Mouse (Mus musculus) ovary, postnatal 10 days (tissue): ENCODE results near the gene Idh1.
A peak's percentile ranks its signal among the peaks of the same experiment; 100 is the strongest.
"Not testable (repeated sequence)": the region's sequence is repeated elsewhere in the genome, so short reads cannot be mapped to it uniquely, and the experiment has no call there.

Experiments used
- DNase-seq: peaks from one replicate; pipeline ENCODE4 v3.0.0; 2022; ENCODE audit warnings: low spot score

Gene Idh1

DNA sequence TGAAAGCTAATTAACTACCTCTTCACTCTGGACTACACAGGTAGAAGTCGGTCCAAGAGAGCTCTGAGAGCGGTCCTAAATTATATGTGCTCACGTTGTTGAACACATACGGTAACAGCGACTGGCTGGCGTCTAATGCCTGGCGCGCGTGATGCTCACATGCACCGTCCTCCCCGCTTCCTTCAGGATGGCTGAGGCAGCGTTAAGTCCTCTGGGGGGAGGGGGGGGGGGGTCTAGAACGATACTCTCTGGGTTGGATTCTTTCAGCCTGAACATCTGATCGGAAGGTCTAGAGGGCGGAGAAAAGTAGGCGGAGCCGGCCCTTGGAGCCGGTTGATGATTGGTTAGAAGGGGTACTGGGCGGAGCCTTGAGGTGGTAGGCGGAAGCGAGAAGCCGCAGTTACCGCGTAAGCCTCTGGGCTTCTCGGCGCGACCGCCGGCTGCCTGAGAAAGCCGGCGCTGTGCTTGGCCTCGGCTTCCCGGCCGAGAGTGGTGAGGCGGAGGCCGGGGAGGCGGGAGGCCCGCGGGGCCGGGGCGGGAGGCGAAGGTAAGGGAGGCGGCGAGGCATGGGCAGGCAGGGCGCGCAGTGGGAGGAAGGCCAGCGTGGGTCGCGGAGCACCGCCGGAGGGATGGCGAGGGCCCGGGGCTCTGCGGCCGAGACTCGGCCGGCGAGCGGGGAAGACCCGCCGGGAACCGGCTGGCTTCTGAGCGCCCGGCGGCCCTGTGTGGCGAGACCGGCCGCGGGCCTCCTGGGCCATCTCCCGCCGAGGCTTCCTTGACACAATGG, at the start of gene Idh1, which contains the start of gene Pikfyve:
Gene Idh1, minus strand, starts transcription at position 214 of the 787 bp plus-strand sequence.
Gene Pikfyve, plus strand, starts transcription at position 397 of the 787 bp plus-strand sequence.
- peak; percentile 84 for DNase-seq

DNA sequence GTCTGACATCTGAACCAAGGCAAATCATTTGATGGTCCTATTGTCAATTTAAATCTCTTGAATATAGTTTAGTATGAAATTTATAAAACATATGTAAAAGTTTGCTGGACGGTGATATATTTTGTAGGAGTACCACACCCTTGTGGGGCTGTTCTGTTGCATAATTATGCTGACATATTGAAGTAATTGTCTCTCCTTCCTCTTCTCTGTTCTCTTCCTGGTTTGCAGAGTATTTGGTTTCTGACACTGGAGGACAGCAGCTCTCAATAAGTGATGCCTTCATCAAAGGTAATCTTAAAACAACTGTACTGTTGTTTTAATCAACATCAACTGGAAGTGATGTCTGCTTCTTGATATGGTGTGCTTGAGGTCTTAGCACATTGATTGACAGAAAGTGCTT, 44.3 kb upstream of the Idh1 start:
- no peak for DNase-seq

DNA sequence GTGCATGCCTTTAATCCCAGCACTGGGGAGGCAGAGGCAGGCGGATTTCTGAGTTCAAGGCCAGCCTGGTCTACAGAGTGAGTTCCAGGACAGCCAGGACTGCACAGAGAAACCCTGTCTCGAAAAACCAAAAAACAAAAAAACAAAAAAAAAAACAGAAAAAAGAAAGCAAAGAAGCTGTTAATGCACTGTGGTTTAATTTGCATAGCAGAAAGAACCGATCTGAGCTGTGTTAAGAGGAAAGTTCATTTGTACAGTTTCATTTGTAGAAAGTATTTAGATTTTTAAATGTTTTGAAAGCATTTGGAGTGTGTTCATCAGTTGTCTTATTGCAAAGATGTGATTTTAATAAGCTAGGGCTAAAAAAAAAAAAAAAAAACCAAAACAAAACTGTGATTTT, 43.5 kb upstream of the Idh1 start:
- DNase-seq, result not testable (repeated sequence)

DNA sequence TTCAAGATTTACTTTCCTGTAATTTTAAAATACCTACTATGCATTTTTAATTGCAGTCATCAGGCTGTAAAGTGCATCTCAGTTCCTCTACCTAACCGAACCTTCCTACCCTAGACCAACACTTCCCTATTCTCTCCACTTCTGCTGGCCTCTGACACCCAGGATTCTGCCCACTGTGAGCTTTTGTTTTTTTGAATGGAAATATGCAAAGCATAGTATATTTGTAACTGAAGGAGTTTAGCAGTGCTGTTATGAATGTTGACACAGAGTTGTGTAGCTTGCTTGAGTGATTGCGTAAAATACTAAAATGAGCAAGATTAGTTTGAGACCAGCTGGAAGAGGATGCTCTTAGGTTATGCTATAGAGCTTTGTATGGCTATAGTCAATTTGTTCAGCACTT, 41.4 kb upstream of the Idh1 start:
- DNase-seq, result no peak

DNA sequence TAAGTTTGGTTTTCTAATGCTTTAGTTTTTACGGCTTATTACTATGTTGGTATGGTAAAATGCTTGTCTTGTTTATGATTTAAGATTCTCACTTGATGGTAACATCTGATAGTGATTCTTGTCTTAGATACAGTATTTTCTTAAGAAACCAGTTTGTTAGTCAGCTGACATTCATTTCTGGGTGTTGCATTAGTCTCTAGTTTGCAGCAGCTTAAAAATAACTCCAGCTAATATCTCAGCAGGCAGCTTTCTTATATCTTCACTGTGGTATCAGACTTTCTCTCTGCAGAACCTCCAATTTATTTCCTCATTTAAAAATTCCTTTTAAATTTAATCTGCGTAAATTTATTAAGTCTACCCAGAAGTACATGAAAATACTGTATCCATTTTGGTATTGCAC, 37.4 kb upstream of the Idh1 start:
- DNase-seq, result no peak

DNA sequence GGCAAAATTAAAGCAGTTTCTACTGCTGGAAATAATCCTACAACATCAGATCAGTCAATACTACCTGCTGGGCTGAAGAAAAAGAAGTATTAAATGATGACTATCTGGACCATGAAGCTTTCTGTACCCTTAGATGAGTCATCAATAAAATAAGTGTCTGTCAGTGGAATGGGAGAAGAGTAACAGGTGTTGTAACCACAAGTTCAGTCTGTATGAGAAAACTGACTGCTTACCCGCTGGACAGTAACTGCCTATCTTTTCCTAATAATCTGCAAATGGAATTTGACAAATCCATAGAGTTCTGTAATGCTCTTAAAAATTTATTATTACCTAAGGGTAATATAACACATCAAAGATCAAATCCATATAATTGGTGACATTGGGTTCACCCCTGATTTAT, 31.7 kb upstream of the Idh1 start:
- DNase-seq, result no peak

DNA sequence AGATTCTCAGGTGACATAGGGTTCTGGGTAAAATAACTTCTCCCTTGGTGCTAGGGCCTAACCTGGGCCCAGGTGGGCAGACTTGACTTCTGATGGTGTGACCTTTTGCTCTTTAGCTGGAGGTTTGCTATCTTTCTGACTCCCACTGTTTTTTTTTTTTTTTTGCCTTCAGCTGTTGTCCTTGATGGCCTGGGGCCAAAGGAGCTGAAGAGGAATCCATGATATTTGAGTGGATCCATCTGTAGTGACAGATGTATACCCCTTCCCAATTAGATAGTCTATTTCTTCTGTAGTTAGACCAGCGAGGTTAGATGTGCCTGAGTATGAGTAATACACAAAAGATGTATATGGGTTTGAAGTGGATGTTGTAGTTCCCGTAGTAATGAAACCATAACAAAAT, 31.3 kb upstream of the Idh1 start:
- no peak for DNase-seq

DNA sequence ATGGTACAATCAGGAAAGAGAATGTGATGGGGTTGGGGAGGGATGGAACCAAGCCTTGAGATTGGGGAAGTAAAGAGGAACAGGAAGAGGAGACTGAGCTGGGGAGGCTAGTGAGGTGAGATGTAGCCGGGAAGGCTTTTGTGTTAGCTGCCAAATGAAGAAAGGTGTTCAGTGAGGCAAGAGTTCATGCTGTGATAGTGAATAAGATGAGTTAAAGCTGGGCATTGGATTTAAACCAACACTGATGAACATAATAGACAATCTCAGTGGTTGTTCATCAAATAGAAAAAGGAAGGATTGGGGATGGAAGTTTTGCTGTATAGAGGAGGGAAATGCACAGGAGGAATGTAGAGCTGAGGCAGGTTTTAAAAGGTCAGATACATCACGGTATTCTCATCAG, 26.9 kb upstream of the Idh1 start:
- no peak for DNase-seq

DNA sequence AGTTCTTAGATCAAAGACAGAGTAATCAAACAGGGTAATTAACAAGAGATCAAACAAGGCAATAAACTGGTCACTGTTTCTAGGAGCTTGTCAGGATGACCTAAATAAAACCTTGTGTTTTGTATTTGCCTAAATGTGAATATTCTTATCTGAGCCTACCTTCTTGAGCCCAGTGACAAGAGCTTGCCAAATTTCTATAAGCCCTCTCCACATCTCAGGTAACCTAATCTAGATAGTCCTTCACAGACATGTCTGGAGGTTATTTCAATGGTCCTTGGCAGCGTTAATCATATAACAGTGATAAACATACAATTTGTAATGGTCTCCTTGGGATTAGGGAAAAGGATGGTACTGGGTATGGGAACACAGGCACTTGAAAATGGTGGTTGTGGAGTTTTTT, 18.0 kb upstream of the Idh1 start:
- DNase-seq, result no peak

DNA sequence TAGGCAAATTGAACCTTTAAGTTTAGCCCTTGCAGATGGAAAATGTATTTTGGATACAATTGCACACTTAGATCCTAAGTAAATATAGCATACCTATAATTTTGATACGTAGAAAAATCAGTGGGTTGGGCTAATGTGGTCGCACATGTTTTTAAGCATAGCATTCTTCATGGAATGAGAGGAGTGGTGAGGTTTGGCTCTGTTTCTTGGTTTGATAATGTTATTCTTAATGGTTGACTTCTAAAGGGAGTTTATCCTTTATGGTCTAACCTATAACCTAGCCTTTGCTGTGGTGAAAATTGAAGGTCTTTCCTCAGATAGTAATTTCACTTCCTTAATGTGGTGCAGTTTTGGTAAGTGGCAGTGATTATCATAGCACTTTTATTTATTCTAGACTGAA, 12.6 kb upstream of the Idh1 start:
- DNase-seq, result no peak

DNA sequence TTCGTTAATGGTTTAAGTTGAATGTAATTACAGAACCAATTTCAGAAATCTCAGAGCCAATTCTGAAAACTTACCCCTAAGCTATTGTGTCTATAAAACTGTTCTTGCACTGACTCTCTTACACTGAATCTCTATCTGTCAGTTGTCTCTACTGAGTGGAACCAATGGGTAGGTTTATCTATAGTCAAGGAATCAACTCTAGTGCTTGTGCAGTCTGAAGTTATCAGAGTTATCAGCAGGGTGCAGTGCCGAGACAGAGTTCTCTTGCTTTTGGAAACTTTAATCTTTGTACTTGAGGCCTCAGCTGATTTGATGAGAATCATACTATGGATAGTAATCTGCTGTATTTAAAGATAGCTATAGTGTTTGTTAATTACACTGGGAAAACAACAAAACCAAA, 12.1 kb upstream of the Idh1 start:
- DNase-seq, result no peak

DNA sequence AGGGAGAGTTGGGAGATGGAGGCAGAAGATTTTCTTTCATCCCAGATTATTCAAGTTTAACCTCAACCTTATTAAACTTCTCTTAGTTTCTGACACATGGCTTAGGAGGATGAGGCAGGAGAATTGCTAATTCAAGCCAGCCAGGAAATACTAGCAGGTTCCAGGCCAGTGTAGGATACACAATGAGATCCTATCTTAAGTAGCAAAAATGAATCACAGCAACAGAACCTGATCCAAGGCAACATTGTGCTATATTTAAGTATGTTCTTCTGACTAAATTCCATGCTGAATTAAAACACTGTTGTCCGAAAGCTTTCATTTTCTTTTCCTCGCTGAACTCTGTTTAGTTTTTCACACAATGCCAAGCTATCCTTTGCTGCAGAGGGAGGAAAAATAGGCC, 6.9 kb upstream of the Idh1 start:
- no peak for DNase-seq

DNA sequence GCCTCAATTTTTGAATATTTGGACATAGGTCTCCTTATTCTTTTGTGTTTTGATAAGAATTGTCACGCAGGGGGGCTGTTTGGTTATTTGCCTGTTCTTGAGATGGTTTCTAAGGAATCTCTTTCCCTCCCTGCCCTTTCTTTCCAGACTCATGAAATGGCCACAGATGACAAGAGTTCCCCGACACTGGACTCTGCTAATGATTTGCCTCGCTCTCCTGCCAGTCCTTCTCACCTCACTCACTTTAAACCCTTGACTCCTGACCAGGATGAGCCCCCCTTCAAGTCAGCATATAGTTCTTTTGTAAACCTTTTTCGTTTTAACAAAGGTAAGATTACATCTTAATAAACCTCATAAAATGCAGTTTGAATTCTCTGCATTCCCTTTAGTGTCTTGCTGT, 3.9 kb upstream of the Idh1 start:
- DNase-seq, result no peak

DNA sequence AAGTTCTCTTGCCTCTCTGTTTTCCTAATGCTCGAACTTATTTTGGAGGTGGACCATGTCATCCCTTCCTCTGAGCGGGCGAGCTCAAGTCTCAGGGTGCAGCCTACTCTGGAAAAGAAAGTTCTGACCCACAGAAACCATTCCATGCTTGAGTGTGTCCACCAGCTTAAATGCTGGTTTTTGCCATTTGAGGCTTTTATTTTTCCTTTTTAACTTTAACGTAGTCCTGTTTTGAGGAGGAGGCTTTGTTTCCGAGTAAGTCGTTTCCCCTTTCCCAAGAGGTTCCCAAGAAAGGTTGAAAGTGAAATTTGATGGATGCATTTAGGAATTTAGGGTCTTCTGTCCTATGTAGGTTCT, 752 bp upstream of the Idh1 start:
- no peak for DNase-seq

DNA sequence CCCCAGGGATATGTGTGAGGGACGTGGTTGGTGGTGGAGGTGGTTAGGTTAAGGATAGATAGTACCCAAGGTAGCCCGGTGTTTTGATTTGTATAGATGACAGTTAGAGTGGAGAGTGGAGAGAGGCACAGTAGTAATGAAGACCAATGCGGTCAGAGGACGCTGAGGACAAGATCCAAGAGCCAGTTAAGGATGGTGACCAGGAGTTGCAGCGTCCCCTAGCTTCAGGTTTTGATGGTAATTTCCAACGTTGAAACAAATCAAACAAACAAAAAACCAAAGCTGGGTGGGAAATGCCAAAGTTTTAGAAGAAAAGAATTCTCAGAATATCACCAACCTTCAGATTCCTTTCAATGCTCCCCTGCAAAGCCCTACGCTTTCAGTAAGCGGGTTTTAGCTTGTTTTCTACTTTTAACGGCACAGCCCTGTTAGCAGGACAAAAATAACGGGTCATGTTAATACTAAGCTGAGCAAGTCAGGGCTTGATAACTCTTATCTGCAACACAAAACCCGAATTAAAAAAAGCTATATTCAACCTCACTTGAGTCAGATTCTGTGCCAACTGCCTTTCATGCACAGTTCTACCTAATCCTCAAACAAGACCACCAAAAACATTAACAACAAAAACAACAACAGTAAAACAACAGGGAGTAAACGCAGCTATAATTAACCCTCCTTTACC, 635 bp downstream of the Idh1 start:
- no peak for DNase-seq

DNA sequence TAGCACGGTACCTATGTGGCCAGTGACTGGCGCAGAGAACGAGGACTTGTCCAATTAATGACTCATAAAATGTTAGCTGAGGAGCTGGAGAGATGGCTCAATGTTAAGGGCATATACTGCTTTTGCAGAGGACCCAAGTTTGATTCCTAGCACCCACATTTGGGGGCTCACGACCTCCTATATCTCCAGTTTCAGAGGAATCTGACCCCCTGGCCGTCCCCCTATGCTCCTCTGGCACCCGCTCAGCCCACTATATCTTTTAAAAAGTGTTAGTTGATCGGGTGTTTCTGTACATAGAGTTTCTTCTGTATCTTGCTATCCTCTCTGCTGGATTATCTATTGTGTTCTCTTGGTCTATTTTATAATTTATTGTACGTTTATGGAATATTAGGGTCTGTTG, 1.3 kb downstream of the Idh1 start:
- no peak for DNase-seq

DNA sequence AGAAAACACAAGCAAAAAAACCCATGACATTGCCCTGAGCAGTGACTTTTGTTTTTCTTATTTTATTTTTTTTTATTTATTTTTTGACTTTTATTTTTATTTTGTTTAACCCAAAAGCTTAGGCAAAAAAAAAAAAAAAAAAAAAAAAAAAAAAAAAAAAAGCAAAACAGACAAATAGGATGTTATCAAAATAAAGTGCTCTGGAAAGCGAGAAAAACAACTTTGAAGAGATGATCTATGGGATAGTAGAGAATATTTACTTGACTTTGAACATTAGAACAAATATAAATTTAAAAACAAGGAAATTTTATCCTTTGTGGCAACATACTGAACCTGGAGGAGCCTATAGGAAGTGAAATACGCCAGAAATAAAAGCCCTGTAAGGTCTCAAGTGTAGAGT, 2.3 kb downstream of the Idh1 start:
- no peak for DNase-seq

DNA sequence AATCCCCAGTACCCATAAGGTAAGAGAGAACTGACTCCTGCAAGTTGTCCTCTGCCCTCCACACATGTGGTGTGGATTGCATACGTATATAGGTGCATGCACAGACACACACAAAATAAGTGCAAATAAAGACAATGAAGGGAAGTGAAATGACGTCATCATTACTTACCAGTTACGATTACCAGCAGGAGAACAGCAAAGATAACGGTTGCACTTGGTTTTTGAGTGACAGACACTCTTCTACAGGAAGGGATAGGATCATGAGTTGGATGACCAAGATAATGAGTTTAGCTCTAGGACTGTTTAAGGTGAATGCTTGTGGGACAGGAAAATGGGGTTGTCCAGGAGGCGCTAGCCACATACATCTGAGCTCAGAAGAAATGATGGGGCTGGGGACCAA, 4.8 kb downstream of the Idh1 start:
- no peak for DNase-seq

DNA sequence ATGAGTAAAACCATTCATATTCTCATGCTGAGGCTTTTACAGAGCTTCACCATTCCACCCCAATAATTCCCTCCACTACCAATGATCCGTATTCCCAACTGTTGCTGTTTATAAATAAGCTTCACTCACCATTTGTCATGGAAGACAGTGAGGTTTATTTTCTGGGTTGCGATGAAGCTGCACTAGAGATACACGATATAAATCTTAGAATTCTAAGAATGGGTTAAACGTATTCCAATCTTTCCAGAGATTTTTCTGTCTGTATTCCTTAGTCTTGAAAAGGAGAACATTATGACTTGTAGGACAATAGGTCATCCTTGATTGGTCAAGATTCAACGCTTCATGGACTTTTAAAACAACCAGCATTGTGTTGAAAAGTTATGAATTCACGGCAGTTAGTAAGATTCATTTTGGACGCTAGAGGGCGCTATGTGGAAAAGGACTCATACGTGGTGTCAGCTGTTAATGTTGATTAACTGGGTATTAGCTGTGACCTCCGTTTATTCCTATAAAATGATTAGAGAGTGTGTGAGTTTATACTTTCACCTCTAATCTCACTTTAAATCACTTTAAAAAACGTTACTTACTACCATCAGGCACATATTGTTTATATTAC, 6.6 kb downstream of the Idh1 start:
- DNase-seq, result no peak

DNA sequence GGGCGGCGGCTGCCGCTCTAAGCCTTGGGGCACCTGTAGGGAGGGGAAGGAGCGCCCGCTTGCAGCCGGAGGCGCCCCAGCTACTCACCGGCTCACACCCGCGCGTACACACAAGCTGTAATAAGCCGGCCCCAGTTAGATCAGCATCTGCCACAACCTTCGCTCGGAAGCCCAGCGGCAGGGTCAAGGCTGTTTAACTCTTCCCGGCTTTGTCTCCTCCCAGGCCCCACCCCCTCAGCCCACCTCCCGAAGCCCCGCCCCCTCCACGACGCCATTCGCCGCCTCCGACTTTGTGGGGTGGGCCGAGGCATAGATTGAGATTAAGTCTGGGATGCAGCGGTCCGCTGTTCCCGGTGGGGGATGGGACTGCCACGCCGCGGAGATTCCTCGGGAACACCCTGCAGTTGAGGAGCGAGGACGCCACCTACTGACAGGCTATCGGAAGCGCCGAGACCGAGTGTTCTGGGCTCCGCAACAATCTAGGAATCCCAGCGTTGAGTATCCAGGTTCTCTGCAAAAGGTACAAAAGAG, 7.3 kb downstream of the Idh1 start:
- DNase-seq, result peak; percentile 96

DNA sequence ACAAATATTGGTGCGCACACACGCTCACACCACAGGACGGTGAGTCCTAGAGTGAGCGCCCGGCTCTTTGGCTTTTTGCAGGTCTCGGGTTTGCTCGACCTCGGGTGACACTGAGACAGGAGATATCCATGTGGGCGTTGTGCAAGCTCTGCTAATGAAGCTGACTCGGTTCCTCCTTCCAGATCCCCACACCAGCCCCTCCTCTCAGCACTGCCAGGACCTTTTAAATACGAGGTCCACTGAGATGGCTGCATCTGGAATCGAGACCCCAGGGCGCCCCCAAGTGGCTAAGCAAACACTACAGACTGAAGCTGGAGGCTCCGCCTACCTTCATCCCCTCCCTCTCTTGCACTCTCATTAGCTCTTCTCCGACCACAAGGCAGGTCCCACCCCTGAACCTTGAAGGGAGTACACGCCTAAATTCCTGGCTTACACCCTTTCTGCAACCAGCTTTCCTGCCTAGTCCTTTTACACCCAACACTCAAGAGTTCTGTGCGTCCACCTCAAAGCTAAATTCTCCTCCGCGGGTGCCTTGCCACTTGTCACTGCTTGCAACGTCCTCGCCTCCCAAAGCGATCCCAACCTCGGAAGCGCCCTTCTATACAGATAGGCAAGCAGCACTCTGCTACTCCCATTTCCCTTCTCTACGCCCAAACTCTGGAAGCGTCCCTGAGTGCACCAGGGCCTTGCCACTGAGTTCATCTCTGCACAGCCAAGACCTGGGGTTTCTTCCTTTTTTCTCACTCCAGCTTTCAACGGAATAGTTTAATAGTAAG, 8.0 kb downstream of the Idh1 start:
- DNase-seq, result peak; percentile 74

DNA sequence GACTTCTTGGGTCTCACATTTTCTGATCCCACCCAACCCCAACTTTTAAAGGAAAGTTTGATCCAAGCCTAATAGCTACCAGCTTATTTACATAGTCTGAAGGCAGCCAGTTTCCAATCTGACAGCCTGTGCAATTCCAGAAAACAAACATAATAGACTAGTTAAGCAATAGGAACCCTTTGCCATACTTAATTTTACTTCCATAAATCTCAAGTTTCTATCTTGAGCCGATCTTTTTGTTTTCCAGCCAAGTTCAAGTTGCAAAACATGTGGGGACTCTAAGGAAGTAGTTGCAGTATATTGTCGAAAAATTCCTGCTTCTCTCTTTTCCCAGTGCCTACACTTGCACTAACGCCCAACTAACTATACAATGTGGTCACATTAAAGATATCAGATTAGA, 8.8 kb downstream of the Idh1 start:
- DNase-seq, result no peak
